Mouse (Mus musculus) neural tube, embryonic 12.5 days (tissue): ENCODE results near the gene Bmyc. TPM values are rescaled to one million over a fixed set of nuclear protein-coding genes. Genes with fewer than 3 reads are reported as not detected.

Experiments used
- ATAC-seq: fragments of 200-750 bp; cut with Nextera tagmentation; 2 replicates; pipeline ENCODE4 v1.8.0; 2017; ENCODE audit warnings: low read depth, mild to moderate bottlenecking, moderate TSS enrichment, moderate library complexity; ENCODE audit not compliant: low FRiP score
- H3K27ac ChIP-seq: fragments of 300-500 bp; sonication (generic); 2 replicates; pipeline ENCODE4 v1.5.1; 2016
- H3K27me3 ChIP-seq: fragments of 300-500 bp; sonication (generic); replicated peaks from 2 replicates; pipeline ENCODE4 v1.6.1; 2016; ENCODE audit warnings: mild to moderate bottlenecking
- H3K36me3 ChIP-seq: fragments of 300-500 bp; sonication (generic); 2 replicates; pipeline ENCODE4 v1.6.1; 2016; ENCODE audit warnings: mild to moderate bottlenecking
- H3K4me1 ChIP-seq: fragments of 300-500 bp; sonication (generic); 2 replicates; pipeline ENCODE4 v1.6.1; 2016
- H3K4me2 ChIP-seq: fragments of 300-500 bp; sonication (generic); replicated peaks from 2 replicates; pipeline ENCODE4 v1.6.1; 2016; ENCODE audit warnings: mild to moderate bottlenecking
- H3K4me3 ChIP-seq: fragments of 300-500 bp; sonication (generic); 2 replicates; pipeline ENCODE4 v1.5.1; 2016
- H3K9ac ChIP-seq: fragments of 300-500 bp; sonication (generic); 2 replicates; pipeline ENCODE4 v1.6.1; 2016; ENCODE audit warnings: mild to moderate bottlenecking
- H3K9me3 ChIP-seq: fragments of 300-500 bp; sonication (generic); 2 replicates; pipeline ENCODE4 v1.6.1; 2016; ENCODE audit warnings: mild to moderate bottlenecking
- WGBS: fragments of 180-500 bp; shearing (Covaris S2); methylation state at CpG from one replicate; pipeline ENCODE4 v1.1.7; 2016; 5-methylcytosine and 5-hydroxymethylcytosine counted together
- polyA plus RNA-seq: library from polyadenylated mRNA; unstranded; fragments of >200 nt; fragmentation: Nextera tagmentation; extraction: Ambion mirVana; gene quantifications from 2 replicates; pipeline ENCODE4 v1.2.1, GENCODE M21; 2016

Bmyc gene
- polyA plus RNA-seq, 1 experiment from 2014 or later: 94.1 TPM

DNA sequence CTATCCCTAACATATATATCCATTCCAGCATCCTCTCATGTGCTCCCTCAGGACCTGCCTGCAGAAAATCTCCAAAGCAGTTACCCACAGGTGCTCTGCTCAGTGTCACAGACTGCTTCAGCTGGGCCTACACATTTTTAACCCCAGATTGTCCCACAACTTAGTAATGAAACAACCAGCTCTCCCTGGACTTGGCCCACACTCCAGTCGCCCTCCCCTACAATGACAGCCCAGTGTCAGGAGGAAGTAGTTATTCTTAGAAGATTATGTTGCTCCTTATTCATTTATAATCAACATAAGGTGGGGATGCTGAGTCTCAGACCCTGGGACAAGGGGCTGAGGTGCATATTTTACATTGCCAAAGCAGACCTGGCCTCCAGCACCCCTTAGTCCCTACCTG lies 35.1 kb downstream of the Bmyc start:
- Histone ChIP-seq H3K9ac (no peak overlapping the region), H3K36me3 (no peaks in the 10 kb centered on the region), H3K27me3 (no peaks in the 10 kb centered on the region), H3K4me3 (no peak overlapping the region), H3K9me3 (no peaks in the 10 kb centered on the region), H3K4me2 (no peak overlapping the region), H3K27ac (no peak overlapping the region), H3K4me1 (no peaks in the 10 kb centered on the region)
- 74% methylated on average over 1 of the region's 1 CpGs for WGBS
- ATAC-seq: no peak

DNA sequence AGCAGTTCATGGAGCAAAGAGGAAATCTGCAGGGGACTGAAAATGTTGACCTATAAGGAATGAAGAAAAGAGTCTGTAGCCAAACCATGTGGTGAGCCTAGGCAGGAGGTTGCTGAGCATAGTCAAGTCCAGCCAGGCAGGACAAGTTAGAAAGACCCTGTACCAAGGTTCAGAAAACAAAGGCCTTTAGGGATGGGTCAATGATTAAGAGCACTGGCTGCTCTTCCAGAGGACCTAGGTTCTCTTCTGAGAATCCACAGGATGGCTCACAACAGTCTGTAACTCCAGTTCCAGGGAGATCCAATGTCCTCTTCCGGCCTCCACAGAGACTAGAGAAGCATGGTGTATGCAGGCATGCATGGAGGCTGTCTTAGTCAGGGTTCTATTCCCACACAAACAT lies 47.7 kb downstream of the Bmyc start:
- no peaks in the 10 kb centered on the region for H3K36me3 ChIP-seq
- no peak overlapping the region for H3K9ac ChIP-seq
- H3K4me2 ChIP-seq: no peak overlapping the region
- 89% methylated on average over 1 of the region's 1 CpGs for WGBS
- ATAC-seq: no peak
- 0 out of 2 replicates have a peak, but pooled peaks cover 5% of the 10 kb centered on the region for H3K4me1 ChIP-seq
- H3K27ac ChIP-seq: no peak overlapping the region
- no peaks in the 10 kb centered on the region for H3K27me3 ChIP-seq
- H3K9me3 ChIP-seq: no peaks in the 10 kb centered on the region
- H3K4me3 ChIP-seq: no peak overlapping the region

Other genes with a start within 250 kb of the Bmyc start
- gene Clic3, start 249.9 kb upstream of the Bmyc start, polyA plus RNA-seq: 1.7 and 2.3 TPM in 2 replicates
- gene Paxx, start 245.6 kb upstream of the Bmyc start, polyA plus RNA-seq: 49.5 and 52.5 TPM in 2 replicates
- gene Ptgds, start 236.7 kb upstream of the Bmyc start, polyA plus RNA-seq: 1.1 and 1.4 TPM in 2 replicates
- gene Lcn12, start 212.8 kb upstream of the Bmyc start, polyA plus RNA-seq: not detected in 2 replicates
- 107 and 118 TPM in 2 replicates for gene Fbxw5, start 206.0 kb upstream of the Bmyc start, polyA plus RNA-seq
- 5.3 and 6.1 TPM in 2 replicates for gene C8g, start 205.0 kb upstream of the Bmyc start, polyA plus RNA-seq
- gene Traf2, start 159.8 kb upstream of the Bmyc start, polyA plus RNA-seq: 26.9 and 28.0 TPM in 2 replicates
- 386 TPM in 2 replicates for gene Edf1, start 148.9 kb upstream of the Bmyc start, polyA plus RNA-seq
- gene Mamdc4, start 131.9 kb upstream of the Bmyc start, polyA plus RNA-seq: 1.7 and 4.8 TPM in 2 replicates
- 169 and 176 TPM in 2 replicates for gene Phpt1, start 131.5 kb upstream of the Bmyc start, polyA plus RNA-seq
- gene Ajm1, start 125.0 kb upstream of the Bmyc start, polyA plus RNA-seq: 2.3 and 3.0 TPM in 2 replicates
- 78.3 and 82.5 TPM in 2 replicates for gene Rabl6, start 98.2 kb upstream of the Bmyc start, polyA plus RNA-seq
- 0.26 and 0.30 TPM in 2 replicates for gene Ccdc183, start 89.1 kb upstream of the Bmyc start, polyA plus RNA-seq
- 22.7 and 24.9 TPM in 2 replicates for gene Tmem141, start 84.7 kb upstream of the Bmyc start, polyA plus RNA-seq
- gene Fcna, start 78.7 kb upstream of the Bmyc start, polyA plus RNA-seq: 1.2 and 1.3 TPM in 2 replicates
- gene Lcn8, start 53.6 kb upstream of the Bmyc start, polyA plus RNA-seq: not detected in 2 replicates
- not detected in 2 replicates for gene Lcn5, start 48.8 kb upstream of the Bmyc start, polyA plus RNA-seq
- not detected in 2 replicates for gene Lcn6, start 30.0 kb upstream of the Bmyc start, polyA plus RNA-seq
- not detected in 2 replicates for gene Lcn10, start 24.0 kb upstream of the Bmyc start, polyA plus RNA-seq
- not detected in 2 replicates for gene Obp2a, start 6.7 kb upstream of the Bmyc start, polyA plus RNA-seq
- not detected in 2 replicates for gene Obp2b, start 30.3 kb downstream of the Bmyc start, polyA plus RNA-seq
- not detected in 2 replicates for gene Lcn3, start 58.8 kb downstream of the Bmyc start, polyA plus RNA-seq
- gene Lcn11, start 70.3 kb downstream of the Bmyc start, polyA plus RNA-seq: not detected in 2 replicates
- gene Gm13539, start 75.5 kb downstream of the Bmyc start, polyA plus RNA-seq: not detected in 2 replicates
- gene Glt6d1, start 109.1 kb downstream of the Bmyc start, polyA plus RNA-seq: not detected in 2 replicates
- gene Lcn9, start 116.4 kb downstream of the Bmyc start, polyA plus RNA-seq: not detected in 2 replicates
- not detected in 2 replicates for gene Sohlh1, start 140.5 kb downstream of the Bmyc start, polyA plus RNA-seq
- 4.4 and 5.4 TPM in 2 replicates for gene Kcnt1, start 157.0 kb downstream of the Bmyc start, polyA plus RNA-seq